Mouse (Mus musculus) induced T-regulatory cell, adult 2 months (primary cell): ENCODE measurements at regions not wholly inside any gene's neighbourhood (a gene's known extent, or its start where the extent isn't known, plus 50 kb on each side); places are given as distances from the start of the nearest gene placed in this dataset.

Source experiments
- DNase-seq: peaks from one replicate; pipeline ENCODE4 v3.0.0-alpha.2; 2012; ENCODE audit warnings: low read depth

GRCm38 (mm10) chr17:88174242-88174679, 109.2 kb upstream of the Fbxo11 start:
- no peak for DNase-seq

GRCm38 (mm10) chr17:88175951-88176623, 111.0 kb upstream of the Fbxo11 start:
- peak; percentile 18 for DNase-seq

- peak; percentile 36 for DNase-seq
Observed at GRCm38 (mm10) chr17:88190735-88191134, 125.6 kb upstream of the Fbxo11 start.

DNA sequence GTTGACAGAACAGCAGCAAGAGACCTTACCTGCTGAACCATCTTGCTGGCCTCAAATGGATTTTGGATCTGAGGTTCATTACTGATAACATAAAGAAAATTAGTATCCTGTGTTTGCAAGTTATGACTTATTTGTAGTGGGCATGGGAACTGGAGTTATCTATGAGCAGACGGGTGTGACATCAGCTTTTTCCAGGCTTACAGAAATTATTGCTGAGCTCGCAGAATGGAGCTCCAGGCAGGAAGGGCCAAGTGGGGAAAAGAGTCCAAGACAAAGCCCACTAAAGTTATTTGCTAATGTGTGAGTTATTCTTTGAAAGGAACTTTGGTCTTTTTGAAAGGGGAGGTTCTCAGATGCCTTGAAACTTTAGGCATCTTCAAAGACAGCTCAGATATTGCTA, 126.4 kb upstream of the Fbxo11 start:
- DNase-seq, result no peak

DNA sequence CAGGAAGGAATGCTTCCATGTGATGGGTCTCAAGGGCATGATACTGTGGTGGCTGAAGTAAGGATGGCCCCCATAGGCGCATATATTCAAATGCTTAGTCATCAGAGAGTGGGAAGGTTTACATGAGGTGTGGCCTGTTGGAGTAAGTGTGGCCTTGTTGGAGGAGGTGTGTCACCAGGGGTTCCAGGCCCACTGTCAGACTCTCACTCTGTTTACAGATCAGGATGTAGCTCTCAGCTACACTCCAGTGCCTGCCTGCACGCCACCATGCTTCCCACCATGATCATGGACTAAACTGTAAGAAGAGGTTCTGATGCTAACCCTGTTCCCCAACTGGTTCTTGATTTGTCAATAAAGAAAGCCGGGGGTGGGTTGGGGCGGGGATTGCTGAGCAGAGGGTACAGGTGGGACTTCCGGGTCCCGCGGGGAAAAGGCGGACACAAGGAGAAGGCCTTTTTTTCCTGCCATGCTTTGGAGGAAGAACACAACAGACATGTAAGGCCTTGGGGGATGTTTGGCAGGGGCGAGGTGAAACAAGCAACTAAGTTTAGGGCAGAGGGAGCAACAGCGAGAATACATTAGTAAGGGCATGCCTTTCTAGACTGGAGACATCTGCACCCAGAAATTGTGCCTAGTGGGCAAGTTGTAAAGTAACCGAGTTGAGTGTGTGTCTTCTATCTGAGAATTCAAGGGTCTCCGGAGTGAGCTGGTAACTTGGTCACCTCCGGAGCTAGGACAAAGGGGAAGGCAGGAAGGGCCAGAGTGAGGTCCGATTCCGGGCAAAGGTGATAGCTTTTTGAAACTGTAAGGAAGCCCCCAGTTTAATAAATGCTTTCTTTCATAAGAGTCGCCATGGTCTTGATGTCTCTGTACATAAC, 127.1 kb upstream of the Fbxo11 start:
- DNase-seq, result no peak

DNA sequence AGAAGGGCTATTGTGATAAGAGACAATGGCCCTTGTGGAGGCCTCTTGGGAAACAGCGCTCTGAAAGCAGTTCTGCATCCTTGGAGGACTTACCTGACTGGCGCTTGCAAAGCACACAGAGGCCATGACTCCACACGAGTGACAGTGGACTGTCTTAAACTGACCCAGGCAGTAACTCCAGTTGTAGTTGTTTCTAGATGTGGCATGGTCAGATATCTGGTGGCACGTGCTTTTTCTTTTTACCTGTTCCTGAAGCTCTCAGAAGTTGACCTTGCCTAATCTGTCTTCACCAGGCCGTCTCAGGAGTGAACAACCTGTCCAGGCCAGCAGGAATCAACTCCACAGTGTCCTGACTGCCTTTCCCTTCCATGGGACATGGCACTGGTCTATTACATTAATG, 129.6 kb upstream of the Fbxo11 start:
- DNase-seq, result no peak

DNA sequence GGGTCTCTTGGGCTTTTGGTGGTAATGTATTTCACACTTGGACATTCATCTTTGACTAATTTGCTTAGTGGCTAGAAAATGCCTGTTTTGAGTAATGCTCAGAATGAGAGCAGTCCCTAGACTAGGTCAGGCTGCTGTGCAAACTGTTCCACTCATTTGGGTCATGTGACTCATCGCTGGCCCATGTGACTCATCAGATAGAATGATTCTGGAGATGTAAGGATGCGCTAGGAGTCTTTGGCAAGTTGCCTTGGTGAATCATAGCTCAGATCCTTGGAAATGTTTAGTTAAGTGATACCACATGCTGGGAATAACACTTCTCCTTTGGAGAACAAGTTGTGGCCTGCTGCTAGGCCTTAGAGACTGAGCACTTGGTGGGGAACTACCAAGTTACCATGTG, 130.2 kb upstream of the Fbxo11 start:
- no peak for DNase-seq

DNA sequence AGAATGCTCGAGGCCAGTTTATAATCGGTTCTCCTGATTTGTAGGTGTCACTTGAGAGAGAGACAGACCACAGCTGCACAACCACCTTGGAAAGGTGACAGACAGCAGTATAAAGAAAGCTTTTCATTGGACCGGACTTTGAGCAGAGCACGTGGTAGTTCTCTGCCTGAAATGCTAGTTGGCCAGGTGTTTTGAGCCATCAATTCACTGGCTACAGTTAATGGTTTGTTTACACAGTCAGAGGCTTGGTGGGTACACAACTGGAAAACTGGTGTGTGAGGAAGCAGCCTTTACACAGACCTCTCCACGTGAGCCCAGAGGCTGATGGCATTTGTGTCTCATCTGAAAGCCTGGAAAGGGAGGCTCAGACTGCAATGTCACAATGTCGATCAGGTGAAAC, 130.8 kb upstream of the Fbxo11 start:
- DNase-seq, result no peak

GRCm38 (mm10) chr17:88196322-88196721, 131.2 kb upstream of the Fbxo11 start:
- no peak for DNase-seq

DNA sequence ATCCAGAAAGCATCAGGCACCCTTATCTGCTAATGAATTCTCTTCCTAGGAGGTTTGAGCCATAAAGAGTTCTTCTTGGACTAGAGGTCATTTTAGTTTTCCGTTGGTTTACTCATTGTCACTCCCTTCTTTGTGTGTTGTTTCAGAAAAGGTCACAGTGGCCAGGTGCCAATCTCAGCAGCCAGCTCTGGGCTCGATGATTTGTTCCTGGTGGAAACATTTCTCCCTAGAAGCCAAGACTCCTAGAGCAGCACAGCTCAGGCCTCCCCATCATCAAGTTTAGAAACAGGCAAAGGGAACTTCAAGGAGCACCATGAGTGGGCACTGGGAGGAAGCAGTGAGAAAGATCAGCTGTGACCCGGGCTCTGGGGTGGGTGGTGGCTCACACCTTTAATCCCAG, 132.3 kb upstream of the Fbxo11 start:
- DNase-seq, result no peak

DNA sequence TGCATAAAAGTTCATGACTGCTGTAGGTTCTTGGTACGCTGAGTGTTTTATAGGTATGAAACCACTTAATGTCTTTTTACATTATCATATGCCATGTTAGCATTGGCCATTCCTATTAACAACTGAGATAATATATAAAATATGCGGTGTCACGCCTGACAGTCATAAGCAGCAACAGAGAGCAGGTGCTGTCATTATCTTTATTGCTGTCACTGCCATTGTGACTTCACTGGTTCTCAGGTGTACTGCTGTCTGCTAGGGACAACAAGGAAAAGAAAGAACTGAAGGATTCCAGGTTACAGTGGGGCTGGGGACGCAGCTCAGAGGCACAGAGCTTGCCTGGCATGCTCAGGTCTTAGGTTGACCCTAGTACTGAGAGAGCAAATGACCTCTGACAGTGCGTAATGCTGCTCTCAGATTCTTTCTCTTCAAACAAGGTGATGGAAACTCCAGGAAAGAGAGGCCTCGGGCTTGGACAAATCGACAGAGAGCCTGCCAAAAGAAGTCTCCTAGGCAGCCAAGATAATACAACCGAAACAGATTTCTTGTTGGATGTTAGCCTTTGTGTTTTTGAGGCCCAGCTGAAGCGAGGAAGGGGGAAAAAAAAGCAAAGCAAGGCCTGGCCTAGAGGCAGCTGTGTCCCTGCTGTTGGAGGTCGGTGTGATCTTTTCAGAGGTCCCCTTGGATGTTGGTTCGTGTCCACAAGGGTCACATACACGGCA, 136.3 kb upstream of the Fbxo11 start:
- DNase-seq, result no peak

DNA sequence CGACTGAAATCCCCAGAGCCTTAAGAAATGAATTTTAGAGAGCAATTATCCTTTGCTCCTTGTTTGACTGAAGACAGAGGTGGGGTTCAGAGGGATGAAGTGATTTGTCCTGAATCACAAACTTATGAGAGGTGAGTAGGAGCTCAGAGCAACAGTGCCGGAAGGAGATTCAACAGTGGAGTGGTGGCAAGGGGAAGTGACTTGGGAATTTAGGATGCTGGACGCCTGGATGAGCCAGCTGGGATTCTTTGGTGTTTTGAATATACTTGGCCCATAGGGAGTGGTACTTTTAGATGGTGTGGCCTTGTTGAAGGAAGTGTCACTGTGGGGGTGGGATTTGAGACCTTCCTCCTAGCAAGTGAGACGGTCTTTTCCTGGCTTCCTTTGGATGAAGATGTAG, 137.1 kb upstream of the Fbxo11 start:
- DNase-seq, result no peak

DNA sequence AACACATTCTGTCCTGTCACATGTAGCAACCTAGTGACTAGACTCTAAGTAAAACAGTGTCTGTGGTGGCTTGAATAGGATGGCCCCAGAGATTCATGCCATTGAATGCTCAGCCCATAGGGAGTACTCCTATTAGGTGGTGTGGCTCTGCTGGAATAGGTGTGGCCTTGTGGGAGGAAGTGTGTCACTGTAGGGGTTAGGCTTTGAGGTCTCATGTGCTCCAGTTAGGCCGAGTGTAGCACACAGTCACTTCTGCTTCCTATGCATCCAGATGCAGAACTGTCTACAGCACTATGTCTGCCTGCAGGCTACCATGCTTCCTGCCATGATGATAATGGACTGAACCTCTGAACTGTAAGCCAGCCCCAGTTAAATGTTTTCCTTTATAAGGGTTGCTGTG, 144.5 kb upstream of the Fbxo11 start:
- peak; percentile 18 for DNase-seq

DNA sequence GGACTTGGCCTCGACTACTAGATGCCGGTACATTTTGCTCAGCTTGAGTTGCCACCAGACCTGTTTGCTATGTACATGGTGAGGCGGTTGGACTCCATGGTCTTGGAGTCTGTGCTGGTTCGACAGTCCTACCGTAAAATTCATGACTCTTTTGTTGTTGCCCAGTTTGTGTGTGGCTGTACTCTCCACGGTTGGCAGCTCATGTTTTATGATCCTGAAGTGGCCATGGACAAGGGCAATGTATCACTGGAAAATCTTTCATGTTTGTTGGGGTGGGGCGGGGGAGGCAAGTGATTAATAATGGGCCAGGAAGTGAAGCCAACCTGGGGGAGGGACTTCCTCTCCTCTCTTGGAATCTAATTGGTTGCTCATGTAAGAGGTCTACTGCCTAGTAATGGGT, 147.0 kb upstream of the Fbxo11 start:
- no peak for DNase-seq

- no peak for DNase-seq
Observed at GRCm38 (mm10) chr17:88214746-88215145, 149.7 kb upstream of the Fbxo11 start.

- no peak for DNase-seq
Observed at GRCm38 (mm10) chr17:88222379-88222955, 157.4 kb upstream of the Fbxo11 start.

DNA sequence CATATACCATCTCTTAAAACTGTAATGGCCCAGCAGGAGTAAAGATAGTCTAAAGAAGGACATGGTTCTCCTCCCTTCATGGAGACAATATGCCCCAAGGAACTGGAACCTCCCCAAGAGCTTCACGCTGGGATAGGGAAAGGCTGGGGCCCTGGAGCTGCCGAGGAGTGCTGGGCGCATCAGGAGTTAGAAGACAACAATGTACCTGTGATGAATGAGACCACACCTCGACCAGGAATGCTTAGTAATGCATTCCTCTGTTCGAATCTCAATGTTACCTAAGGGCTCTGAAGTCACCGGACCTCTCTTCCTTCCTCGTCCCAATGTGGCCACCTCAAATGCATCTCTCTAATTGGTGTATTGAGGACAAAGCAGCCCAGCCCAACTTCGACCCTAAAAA, 175.4 kb upstream of the Fbxo11 start:
- DNase-seq, result no peak

DNA sequence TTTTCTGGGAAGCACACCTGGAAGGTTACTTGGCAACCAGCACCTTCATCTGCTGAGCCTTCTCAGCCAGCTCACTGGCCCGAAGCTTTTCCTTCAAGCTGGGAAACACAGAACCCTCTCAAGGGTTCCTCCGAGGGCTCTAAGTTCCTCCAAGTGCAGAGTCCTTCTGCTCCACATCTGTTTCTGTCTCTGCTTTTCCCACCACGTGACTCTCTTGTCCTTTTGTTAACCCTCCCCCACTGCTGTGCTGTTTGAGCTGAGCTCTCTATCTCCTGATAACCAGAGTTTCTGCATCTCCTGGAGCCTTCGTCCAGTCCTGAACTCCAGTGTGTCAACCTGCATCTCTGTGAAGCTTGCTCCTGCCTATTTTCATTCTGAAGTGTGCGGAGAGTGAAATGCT, 183.5 kb upstream of the Fbxo11 start:
- no peak for DNase-seq

GRCm38 (mm10) chr17:88251949-88252521, 186.9 kb upstream of the Fbxo11 start:
- DNase-seq, result peak; percentile 71

DNA sequence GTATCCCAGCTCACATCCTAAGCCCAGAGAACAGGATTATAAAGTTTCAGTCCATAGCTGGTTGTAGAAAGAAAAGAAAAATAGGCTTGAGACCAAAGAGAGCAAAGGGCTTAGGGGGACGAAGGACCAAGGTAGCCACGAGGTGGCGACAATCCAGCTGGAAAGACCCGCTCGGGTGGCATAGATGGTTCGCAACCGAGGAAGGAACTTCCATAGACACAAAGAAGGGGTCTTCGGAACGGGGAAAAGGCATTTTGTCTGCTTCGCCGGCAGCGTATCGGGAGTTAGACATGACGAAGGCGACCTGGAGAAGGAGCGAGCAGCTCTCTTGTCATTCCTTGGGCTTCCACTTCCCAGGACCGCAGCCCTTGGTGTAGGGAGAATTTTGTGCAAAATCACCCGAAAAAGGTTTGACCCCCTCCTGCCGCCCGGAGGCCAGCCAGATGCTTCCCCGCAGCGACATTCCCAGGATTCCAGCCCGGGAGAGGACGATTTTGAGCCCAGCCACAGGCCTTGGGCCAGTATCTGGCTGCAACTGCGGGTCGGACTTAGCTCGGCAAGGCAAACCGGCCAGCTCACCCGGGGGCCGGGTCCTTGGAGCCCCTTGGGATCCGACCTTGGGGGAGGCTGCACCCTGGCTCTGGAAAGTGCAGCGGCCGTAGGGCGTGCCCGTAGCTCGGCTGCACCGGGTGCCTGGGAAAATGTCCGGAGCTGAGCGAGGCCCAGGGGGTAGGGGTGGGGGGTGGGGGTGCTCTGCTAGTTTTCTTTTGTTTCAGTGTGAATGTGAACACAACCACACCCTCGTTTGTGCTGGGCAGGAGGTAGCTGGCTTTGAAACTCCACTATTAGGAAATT, 184.5 kb upstream of the Foxn2 start:
- peak; percentile 85 for DNase-seq
